Mouse (Mus musculus): ENCODE results near the gene Fnbp1l. TPM values are rescaled to one million over a fixed set of nuclear protein-coding genes. Genes with fewer than 3 reads are reported as not detected.

Gene Fnbp1l
- total RNA-seq, 1 experiment from 2014 or later, result 18.5 TPM

DNA sequence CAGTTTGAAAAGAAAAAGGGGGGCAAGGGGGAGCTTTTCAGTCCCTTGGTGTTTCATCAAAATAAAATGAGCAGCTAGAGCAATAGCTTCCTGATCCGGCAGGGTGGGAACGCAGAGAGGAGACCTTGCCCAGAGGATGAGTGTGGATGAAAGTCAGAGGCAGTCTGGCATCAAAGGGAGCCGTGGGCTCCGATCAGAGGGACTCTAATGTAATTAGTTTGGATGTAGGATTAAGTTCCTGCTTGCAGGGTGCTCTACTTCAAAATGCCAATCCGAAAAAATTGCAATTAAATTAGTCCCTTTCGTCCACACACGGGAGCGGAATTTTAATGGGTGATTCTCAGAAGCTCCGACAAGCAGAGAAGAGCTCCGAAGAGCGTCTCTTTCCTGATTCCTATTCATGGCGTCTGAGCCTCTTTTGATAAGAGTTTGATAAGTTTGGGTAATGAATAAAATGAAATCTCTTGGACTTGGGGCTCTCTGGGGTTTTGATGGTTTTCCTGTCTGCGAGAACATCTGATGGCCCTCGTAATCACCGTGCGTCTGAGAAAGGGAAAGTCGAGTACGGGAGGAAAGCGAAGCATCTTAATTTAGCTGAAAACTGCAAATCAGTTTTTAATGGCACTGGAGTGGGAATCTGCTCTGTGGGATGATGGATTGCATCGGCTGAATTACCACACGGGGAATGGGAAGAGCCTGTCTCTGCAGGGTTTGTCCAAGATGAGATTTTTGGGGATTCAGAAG lies 126.5 kb downstream of the Fnbp1l start:
- no peak for DNase-seq

DNA sequence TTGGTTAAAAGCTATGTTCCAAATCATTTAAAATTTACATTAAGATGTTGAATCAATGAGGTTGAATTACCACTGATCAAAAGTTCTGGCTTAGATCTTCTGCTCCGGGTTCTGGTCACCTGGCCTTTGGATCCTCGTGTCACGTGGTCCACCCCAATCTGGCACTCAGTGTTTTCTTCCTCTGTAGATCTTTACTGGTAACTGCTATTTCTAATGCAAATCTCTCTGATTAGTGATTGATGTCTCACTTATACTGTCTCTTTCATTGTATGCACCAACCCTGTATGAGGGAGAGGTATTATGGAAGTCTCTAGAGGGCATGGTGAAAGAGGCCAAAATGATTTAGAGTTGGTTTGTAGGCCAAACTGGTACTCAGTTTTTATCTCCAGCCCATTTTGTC lies 127.5 kb downstream of the Fnbp1l start:
- DNase-seq, result no peak

DNA sequence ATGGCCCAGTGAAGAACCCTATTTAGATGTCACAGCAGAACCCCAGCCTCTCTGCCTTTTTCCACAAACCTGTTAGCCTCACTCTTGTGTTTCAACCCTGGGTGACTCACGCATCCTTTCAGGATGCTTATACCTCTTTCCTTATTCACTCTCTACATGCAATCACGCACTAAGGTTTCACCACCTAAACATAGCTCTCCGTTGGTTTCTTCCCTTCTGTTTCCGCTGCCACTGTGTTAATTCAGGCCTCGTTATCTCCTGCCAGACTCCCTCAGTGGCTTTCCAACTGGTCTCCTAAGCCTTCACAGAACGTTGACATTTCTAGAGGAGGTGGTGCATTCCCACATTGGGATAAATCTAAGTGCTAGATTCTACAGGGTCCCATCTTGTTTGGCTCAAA lies 128.9 kb downstream of the Fnbp1l start:
- no peak for DNase-seq

Small RNA genes lying within 50 kb of the gene (microRNA-seq; reads per million reads assigned to microRNA genes)
- gene Mir7657, result 0 reads per million in 2 experiments

Other genes starting within 250 kb of the Fnbp1l start
- 30.3 and 49.4 TPM in 2 replicates for gene Pde5a, start 109.2 kb upstream of the Fnbp1l start, total RNA-seq (2021)

Data from adrenal gland, postnatal 25 days (tissue).